Mouse (Mus musculus): ENCODE results near the gene Ptrh1.

- TF ChIP-seq CTCF (IDR thresholded peaks at IDR 0.05) (peak; percentile 18; the same call in 1 of the 2 replicates), POLR2A (IDR thresholded peaks at IDR 0.05; ENCODE audit: insufficient read depth, low read depth, low read length) (no peak), EP300 (IDR thresholded peaks at IDR 0.05; ENCODE audit: insufficient read depth, low read depth, low read length) (no peak)
These were observed 38.6 kb upstream of the Ptrh1 start for GRCm38 (mm10) chr2:32737008-32737407.
